13 mouse cellular contexts compared by ENCODE assay signal in genomic region chr1:73361300-73361699, GRCm38 (mm10).
DNase-seq lines count a peak whose midpoint lies in the region; ATAC-seq lines count a peak whose summit lies in the region.
"Had no signal": no experiment of that assay in that cellular context is flagged by ENCODE, and none has a peak within 500 bp of the region (broad histone marks: within the 10 kb centered on the region; RNA-seq: fewer than 3 reads in every experiment).

No protein-coding gene starts in this region.

- intact Hi-C loops in heart, postnatal 36 days (cut with DNase I) = loop anchor here (10.0 kb wide), 1 partner anchor 246 kb away; no protein-coding TSS in a partner anchor
- intact Hi-C loops in gastrocnemius, postnatal 14 days (cut with DNase I; ENCODE audit: low total_unique reads) = no loop called here

- no peak for DNase-seq in heart, postnatal 36 days
- DNase-seq in kidney, adult 9 months = no peak
- peak; percentile 61 for DNase-seq in gastrocnemius, postnatal 14 days
- DNase-seq: cerebellum, adult 9-11 months; spleen, adult 18-20 months had no signal

- H3K9ac ChIP-seq in heart, embryonic 11.5 days (ENCODE audit: low read depth, low read length) = no peak overlapping the region
- no peak overlapping the region for H3K9ac ChIP-seq in kidney, embryonic 15.5 days
- no peak overlapping the region for H3K9ac ChIP-seq in stomach, embryonic 15.5 days
- H3K9ac ChIP-seq: forebrain, embryonic 13.5 days; neural tube, embryonic 12.5 days had no signal

- H3K4me3 ChIP-seq in heart, embryonic 11.5 days (ENCODE audit: low read depth, low read length) = no peak overlapping the region
- H3K4me3 ChIP-seq in kidney, embryonic 15.5 days (replicated peaks) = no peak overlapping the region
- H3K4me3 ChIP-seq in stomach, embryonic 15.5 days (replicated peaks) = no peak overlapping the region
- H3K4me3 ChIP-seq: forebrain, embryonic 13.5 days; neural tube, embryonic 12.5 days had no signal

- no peaks in the 10 kb centered on the region for H3K9me3 ChIP-seq in heart, embryonic 11.5 days (replicated peaks; ENCODE audit: control insufficient read depth, low read length)
- no peaks in the 10 kb centered on the region for H3K9me3 ChIP-seq in kidney, embryonic 15.5 days (replicated peaks)
- no peaks in the 10 kb centered on the region for H3K9me3 ChIP-seq in stomach, embryonic 15.5 days
- H3K9me3 ChIP-seq: forebrain, embryonic 13.5 days; neural tube, embryonic 12.5 days had no signal

- no peak overlapping the region for H3K4me2 ChIP-seq in heart, embryonic 11.5 days
- no peak overlapping the region for H3K4me2 ChIP-seq in kidney, embryonic 15.5 days
- H3K4me2 ChIP-seq in stomach, embryonic 15.5 days = no peak overlapping the region
- H3K4me2 ChIP-seq: forebrain, embryonic 13.5 days; neural tube, embryonic 12.5 days had no signal

- no peak for ATAC-seq in heart, embryonic 11.5 days (replicated peaks; ENCODE audit: insufficient number of reproducible peaks, low FRiP score, low TSS enrichment)
- ATAC-seq in kidney, embryonic 15.5 days (replicated peaks; ENCODE audit: low FRiP score) = no peak
- no peak for ATAC-seq in stomach, embryonic 15.5 days (ENCODE audit: insufficient read depth, low FRiP score, low read depth)
- ATAC-seq in CD4-positive, CD25-positive, alpha-beta regulatory T cell, adult 4 months = no peak
- ATAC-seq in inflammation-experienced regulatory T-cells, adult 6 months = no peak
- ATAC-seq: forebrain, embryonic 13.5 days; midbrain, embryonic 16.5 days had no signal

- no peaks in the 10 kb centered on the region for H3K36me3 ChIP-seq in heart, embryonic 11.5 days (ENCODE audit: control insufficient read depth, insufficient read depth, low read length)
- no peaks in the 10 kb centered on the region for H3K36me3 ChIP-seq in kidney, embryonic 15.5 days
- no peaks in the 10 kb centered on the region for H3K36me3 ChIP-seq in stomach, embryonic 15.5 days
- H3K36me3 ChIP-seq: neural tube, embryonic 12.5 days had no signal

- 76% methylated on average over 7 of the region's 7 CpGs for WGBS in heart, embryonic 11.5 days (ENCODE audit: insufficient replicate concordance)
- WGBS in kidney, embryonic 15.5 days = 42% methylated on average over 7 of the region's 7 CpGs
- 59% methylated on average over 7 of the region's 7 CpGs for WGBS in stomach, embryonic 15.5 days

- H3K27ac ChIP-seq in heart, embryonic 11.5 days (ENCODE audit: low read depth, low read length) = peak overlapping the region; percentile 63
- H3K27ac ChIP-seq in kidney, embryonic 15.5 days = 0 out of 2 replicates have a peak overlapping the region, but pooled peaks have one; percentile 50
- H3K27ac ChIP-seq in stomach, embryonic 15.5 days = peak overlapping the region; percentile 91; the same call in 1 of the 2 replicates
- H3K27ac ChIP-seq: forebrain, embryonic 13.5 days; neural tube, embryonic 12.5 days had no signal

- no peaks in the 10 kb centered on the region for H3K27me3 ChIP-seq in heart, embryonic 11.5 days (ENCODE audit: control insufficient read depth, insufficient read depth, low read length)
- no peaks in the 10 kb centered on the region for H3K27me3 ChIP-seq in kidney, embryonic 15.5 days
- no peaks in the 10 kb centered on the region for H3K27me3 ChIP-seq in stomach, embryonic 15.5 days (replicated peaks)
- H3K27me3 ChIP-seq: forebrain, embryonic 13.5 days; neural tube, embryonic 12.5 days had no signal

- H3K4me1 ChIP-seq in heart, embryonic 11.5 days (ENCODE audit: control insufficient read depth, insufficient read depth, low read length) = peaks cover 45% of the 10 kb centered on the region
- peaks cover 51% of the 10 kb centered on the region for H3K4me1 ChIP-seq in kidney, embryonic 15.5 days
- H3K4me1 ChIP-seq in stomach, embryonic 15.5 days = peaks cover 36% of the 10 kb centered on the region
